Mouse (Mus musculus) frontal cortex, adult (tissue): ENCODE results near the gene Catsper3.

Source experiments
- ATAC-seq: cut with Nextera tagmentation; 2 replicates; pipeline ENCODE4 v1.9.2; 2017; ENCODE audit warnings: mild to moderate bottlenecking, moderate library complexity, mixed read lengths; ENCODE audit not compliant: low TSS enrichment

Catsper3 gene

DNA sequence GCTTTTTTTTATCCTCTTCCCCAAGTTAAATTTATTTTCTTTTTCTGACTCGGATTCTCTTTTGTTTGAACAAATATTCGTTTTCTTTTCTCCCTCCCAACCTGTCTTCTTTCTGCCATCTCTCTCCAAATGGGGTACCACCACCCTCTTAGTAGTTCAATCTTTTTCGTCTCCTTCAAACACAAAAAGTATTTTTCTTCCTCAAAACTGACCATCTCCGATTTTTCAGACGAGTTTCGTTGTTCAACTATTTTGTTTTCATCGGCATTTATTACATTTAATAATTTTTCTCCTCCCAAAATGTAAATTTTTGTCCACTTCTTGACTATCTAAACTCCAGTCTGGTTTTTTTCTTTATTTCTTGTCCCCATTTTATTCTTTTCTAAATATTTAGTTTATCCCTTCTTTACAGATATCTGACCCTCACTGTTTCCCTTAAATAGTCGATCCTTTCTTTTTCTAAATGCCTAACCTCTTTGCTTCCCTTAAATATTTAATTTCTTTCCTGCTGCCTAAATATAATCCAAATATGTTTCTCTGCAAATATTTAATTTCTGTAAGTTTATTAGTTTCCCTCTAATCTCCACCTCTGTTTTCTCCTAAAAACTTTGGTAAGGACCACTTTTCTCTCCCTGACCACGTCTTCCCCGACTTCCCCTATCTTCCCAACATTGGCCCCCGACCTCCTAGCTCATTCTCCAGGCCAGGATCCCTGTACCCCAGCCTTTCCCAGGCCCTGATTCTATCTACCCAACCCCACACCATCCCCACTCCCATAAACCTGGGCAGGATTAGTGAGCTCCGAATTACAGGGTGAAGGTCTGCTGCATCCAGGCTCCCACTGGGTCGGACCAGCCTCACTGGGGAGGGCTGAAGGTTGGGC lies 42.7 kb downstream of the Catsper3 start:
- ATAC-seq: no peak

DNA sequence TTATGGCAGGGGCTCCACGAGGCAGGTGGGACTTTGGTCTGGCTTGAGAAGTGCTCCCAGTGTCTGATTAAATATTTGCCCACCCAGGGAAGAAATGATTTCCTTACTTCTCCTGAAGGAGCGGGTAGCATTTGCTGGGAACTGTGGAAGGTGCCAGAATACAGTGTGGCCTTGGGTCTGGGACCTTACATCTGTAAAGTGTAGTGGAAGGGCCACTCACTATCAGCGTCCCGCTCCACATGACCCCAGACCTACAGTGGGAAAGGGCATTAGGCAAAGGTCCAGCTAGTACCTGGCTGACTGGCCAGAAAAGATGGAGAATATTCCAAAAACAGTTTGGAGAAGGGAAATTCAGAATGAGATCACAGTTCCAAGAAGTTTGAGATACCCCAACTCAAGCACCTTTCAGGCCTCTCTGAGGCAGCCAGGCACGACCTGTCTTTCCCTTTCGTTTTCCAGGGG lies 43.3 kb downstream of the Catsper3 start:
- no peak for ATAC-seq

DNA sequence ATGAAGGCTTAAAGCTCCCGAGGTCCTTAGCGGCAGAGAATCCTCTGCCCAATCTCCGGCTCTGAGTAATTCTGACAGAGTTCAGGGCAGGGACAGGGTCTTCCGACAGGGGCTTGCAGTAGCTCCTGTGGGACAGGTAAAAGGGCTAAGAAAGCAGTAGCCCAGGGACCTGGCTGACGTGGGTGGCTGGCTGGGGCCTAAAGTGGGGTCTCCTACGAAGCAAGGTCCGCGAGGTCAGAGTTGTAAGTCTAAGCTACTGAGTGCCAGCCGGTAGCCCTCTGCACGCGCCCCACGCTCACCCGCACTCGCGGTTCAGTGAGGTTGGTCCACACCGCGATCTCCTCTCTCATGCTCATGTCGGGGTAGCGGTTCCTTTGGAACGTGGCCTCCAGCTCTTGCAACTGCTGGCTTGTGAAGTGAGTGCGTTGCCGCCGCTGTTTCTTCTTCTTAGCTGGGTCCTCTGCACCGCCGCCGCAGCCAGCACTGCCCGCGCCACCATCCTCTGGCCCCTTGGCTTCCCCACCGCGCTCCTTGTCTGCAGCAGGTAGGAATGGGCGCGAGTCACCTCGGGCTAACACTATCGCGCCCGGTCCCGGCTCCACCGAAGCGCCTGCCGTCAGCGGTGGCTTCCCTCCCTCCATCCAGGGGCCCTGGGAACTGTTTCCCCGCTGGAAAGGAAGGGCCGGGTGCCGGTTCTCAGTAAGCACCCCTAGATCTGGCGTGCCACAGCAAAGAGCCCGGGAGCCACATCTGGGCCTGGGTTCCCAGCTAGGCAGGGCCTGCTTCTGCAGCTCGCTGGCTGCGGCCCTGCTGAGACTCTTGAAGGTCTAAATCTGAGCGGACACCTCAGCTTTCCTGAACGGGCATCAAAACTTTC lies 44.0 kb downstream of the Catsper3 start:
- no peak for ATAC-seq

DNA sequence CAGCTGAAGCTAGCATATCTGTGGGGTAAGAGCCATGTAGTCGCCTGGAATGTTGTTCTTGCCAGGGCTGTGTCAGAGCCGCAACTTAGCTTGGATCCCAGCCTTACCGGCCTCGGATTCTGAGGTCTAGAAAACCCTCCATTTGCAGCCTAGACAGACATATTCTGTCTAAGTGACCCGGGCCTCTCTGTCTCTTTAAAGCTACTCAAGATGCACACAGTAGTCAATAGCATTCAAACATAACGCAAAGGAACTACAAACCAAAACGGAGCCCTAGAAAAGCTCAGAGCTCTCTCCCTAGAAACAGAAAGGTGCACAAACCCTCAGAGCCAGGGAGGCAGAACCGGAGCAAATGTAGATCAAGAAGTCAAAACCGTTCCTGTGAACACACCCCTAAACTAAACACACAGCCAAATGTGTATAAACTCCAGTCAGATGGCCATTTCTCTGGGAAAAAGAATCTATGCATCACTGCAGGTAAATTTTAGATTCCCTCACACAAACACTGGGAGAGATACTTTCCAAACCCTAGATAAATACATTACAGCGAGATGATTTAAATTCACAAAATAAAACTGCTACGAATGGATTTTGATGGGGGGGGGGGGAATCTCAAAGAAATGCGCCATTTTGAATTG lies 44.8 kb downstream of the Catsper3 start:
- ATAC-seq: no peak

DNA sequence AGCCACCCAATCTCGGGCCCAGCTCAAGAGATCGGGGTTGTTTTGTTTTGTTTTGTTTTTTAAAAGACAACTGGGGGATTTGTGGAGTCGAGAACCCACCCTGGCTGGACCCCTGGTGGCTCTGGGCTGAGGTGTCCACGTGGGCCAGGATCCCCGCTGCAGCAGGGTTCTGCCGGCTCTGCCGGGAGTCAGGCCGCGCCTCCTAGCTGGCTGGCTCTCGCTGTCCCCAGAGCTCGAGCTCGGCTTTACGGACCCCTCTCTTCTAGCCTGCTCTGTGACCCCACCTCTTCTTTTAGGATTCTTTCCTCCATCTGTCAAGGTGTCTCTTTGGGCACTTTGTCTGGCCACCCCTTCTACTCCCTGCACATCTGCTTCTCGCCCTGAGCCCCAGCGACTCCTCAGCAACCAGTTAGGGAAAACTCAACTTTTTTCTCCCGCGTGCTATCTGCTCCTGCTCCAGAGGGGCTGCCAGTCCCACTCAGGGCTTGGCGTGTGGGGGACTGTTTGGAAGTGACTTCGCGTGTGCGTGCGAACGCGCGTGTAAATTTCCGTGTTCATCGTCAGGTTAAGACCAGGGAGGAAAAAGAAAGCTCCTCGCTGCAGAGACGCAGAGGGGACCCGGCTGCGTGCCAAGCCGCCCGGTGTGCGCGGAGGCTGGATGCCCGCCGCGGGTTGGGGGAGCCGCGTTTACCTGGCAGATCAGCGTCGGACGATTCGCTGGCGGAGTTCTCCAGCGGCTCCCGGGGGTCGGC lies 45.9 kb downstream of the Catsper3 start:
- no peak for ATAC-seq

DNA sequence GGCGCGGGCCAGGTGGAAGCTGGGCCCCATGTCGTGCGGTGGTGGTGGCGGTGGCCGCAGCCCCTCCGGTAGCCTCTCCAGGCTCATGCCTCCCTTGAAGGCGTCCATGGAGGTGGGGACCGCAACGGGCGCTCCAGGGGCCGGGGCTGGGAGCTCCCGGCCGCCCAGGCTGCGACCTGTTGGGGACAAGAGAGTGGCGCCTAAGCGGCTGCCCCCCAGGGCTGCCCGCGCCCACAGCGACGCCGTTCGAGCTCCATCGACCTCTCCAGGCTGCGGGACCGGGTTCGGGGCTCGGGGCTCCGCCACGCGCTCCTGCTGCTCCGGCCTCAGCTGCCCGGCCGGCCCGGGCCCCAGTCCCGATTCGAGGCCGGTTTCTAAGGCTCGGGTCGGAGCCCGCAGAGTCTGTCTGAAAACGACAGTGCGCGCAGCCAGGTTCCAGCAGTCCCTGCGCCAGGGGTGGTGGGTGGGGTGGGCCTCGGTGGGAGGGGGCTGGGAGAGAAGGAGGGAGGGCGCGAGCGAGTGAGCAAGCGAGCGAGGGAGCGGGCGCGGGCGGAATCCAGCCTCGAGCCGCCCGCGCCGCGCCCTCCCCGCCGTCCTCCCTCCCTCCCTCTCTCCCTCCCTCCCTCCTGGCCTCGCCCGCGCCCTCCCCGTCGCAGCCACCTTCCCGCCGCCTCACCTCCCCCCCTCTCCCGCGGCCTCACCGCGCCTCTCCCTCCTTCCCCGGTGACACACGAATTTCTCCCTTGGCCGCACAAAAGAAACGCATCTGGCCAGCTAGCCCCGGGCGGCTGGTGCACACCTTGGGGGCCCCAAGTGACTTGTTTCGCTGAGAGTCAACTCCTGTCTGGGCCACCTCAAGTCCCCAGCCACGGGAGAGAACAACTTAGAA lies 46.7 kb downstream of the Catsper3 start:
- ATAC-seq: no peak

DNA sequence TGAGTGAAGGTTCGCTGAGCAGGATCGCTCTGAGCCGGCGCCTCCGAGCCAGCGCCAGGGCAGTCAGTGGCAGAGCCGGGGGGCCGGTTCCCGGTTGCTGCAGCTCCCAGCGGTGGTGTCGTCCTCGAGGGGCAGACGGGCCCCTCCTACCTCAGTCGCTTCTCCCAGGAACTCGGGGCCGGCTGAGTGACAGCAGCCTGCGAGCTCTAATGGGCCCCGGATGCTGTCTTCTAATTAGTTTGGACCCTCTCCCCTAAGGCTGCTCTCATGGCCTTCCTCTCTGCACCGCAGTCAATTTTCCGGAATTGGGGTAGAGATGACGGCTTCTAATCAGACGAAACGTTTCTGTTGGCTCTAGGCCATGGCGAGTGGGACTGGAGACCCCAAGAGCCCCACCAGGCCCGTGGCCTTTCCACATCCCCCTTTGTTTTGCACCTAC lies 47.4 kb downstream of the Catsper3 start:
- no peak for ATAC-seq

DNA sequence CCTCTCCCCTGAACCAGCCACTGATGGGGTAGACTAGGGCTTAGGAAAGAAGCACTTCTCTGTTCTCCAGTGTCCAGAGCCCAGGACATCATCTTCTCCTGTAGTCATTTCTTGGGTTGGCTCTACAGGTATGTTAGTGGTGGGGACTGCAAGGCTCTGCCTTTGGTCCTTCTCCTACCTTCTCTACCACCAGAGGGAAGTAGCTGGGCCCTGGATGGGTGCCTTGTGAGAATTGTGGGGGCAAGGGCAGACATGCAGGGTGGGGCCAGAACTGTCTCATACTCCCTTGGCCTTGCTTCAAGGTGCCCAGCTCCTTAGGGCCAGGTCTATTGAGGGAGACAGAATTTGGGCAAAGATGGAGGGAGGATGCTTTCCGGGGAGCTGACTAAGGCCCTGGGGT lies 48.2 kb downstream of the Catsper3 start:
- ATAC-seq: no peak

DNA sequence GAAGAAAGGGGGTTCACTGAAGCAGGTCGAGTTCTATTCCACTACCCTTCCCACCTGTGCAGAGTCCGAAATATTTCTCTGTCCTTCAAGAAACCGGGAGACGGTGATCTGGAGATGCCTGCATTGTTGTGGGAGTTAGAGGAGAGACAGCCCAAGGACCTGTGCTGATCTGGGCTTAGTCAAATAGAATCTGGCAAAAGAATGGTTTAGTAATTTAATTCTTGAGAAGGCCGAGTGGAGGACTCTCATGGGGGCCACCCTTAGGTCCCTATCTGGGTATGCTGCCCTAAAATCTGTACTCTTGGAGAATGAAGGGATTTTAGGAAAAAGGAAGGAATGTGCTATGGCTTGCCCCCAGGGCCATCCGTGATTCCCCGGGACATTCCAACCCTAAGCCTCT lies 49.6 kb downstream of the Catsper3 start:
- ATAC-seq: no peak

DNA sequence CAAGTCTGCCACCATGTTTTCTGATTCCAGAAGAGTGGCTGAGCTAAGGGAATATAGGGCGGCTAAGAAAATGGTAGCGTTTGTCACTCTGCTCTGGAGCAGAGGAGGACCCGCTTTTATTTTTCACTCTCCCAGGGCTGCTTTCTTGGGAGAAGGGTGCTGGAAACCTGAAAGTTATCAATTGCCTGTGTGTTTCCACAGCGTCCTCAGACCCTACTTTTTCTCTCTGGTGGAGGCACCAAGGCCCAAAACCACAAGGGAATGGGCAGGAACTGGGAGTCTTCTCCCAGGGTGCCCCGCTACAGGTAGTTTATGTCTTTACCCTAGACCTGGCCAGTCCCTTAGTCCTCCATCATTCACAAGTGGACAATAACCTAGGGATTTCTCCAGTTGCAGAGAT lies 50.3 kb downstream of the Catsper3 start:
- no peak for ATAC-seq

DNA sequence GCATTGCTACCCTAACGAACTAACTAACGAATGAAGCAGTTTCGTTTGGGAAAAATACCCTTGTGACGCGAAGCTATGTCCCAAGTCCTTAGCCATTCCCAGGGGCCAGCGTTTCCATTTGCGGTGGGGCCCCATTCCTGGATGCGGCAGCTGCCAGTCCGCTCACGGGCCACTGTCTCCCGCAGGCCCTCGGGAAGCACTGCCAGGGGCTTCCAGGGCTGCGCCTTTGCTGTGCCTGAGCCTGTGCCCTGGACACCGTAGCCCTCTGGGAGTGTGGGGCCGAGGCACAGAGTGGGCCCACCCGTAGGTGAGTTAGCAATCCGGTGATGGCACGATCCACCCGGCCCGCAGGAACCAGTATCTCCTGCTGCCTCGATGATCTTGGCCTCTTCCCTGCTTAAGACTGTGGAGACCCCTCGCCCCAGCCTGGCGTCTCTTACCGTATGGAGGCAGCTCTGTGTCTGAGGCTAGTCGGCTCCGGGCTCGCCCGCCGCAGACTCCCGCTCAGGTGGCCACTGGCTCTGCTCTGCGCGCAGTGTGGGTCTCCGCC lies 51.3 kb downstream of the Catsper3 start:
- no peak for ATAC-seq

DNA sequence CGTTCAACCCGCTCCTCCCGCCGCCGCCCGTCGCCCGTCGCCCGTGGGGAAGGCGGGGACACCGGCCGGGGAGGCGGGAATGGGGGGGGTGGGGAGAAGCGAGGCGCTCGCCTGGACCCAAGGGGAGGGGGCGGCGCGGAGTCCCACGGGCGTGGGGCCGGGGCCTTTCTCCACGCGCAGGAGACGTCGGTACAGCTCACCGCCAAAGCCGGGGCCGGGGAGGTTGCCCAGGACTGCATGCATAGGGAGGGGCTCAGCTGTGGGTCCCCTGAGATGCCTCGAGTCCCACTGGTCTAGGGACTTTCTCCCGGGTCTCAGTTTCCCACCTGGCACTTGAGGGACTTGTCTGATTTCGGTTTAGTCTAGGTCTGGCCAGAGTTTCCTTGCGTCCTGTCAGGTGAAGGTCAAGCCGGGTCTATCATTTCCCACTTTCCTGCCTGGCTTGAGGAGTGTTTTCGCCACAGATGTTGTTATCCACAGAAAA lies 51.8 kb downstream of the Catsper3 start, which contains the start of gene Pitx1:
Pitx1 (minus strand) TSS at position 51 of the 484 bp plus-strand sequence.
- no peak for ATAC-seq

DNA sequence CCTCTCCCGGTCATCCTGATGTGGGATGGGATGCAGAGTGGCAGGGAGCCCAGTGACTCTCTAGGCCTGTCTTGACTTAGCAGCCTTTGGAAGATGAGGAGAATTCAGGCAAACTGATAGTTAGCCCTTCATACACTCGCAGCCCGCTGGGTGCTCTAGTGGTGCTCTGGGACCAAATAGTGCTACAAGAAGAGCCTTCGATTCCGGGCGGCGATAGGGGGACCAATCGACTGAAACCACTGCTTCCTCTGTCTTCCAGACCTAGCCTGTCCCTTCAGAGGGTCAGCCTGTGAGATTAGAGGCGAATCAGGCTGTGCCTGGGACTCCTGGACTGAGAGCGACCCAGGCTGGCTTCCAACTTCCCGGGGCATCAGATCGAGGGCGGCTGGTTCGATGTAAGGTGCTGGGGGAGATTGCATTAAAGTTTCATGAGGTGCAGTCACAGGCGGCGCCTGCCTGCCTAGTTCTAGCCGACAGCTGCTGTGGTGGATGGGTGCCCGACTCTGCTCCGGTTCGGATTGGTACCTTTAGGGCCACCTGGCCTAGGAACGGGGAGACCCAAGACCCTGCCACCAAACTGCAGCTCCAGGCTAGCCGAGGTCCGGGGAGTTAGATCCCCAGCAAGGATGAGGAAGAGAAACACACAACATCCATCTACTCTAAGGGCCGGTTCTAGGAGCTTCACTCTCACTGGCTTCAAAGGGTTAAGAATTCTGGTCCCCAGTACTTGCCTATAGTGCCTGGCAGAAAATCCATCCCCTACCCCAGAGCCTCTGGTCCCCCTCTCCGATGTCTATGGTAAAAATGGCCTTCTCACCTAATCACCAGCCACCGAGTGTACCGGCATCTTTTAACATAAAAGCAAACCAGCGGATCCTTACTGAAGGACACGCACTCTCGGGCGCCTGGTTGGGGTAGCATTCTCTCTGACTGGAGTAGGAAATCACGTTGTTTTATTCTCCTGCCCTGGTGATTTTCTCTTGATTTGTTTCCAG lies 52.7 kb downstream of the Catsper3 start:
- ATAC-seq: no peak

DNA sequence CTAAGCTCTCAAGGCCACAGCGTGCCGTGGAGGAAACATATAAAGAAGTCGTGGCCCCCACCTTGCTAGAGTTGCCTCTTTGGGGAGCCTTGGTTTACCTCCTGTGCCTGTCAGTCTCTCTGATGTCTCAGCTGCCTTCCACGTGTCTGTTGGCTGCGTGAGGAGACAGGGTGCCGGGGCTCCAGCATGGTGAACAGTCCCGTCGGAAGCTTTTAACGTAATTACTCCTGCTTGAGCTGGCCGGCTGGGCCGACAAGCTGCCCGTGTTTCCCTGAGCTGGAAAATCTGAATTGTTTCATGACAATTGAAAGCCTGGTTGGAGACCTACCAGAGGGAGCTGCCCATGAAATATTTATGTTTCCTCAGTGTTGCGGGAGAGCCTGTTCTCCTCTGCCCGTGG lies 55.9 kb downstream of the Catsper3 start:
- no peak for ATAC-seq

DNA sequence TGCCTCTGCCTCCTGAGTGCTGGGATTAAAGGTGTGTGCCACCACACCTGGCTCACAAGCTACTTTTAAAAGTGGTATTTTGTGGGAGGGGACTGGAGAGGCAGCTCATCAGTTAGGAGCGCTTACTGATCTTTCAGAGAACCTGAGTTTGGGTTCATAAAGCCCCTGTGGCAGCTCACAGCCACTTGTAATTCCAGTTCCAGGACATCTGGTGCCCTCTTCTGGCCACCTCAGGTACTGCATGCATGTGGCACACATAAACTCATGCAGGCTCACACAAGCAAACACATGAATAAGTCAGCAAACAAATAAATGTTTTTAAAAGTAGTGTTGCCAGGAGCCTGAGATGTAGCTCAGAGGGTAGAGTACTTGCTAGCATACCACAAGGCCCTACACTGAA lies 59.3 kb downstream of the Catsper3 start:
- no peak for ATAC-seq

DNA sequence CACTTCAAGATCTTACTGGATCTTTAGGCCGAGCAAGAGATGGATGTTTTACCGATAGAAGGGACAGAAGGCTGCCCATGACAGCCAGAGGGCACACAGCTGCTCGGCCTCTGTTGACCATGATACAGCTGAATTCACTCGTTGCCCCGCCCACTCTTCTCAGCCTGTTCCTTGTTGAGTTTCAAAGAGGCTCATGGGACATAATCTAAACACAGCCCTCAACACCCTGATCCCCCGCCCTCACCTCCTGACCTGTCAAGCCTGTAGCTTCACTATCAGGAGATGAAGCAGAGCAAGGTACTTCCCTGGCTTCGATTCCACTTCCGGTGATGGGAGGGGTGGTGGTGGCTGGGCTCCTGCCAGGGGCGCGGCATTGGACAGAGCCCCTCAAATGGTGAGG lies 63.4 kb downstream of the Catsper3 start:
- no peak for ATAC-seq

DNA sequence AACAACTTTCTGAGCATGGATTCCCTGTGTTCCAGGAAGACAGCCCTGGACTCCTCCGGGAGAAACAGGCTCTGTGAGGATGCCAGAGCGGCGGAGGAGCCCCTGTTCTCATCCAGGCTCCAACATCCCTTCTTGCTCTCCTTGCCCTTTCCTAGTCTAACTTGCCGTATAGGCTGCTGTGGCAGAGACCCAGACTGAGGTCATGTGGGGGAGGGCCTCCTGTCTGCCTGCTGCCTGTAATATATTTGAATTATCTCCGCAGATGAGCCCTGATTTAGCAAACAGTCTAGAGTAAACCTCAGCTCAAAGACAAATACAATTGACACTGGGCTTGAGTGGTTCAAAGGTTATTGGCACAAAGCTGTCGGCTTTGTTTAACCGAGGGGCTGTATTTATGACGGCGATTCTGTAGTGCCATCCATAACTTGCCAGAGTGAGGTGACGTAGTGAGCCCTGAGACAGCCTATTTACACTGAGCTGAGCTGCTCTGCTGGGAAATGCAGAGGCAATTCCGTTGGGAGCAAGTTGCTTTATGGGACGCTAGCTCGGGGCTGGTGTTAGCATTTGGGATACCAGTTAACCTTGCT lies 64.3 kb downstream of the Catsper3 start:
- ATAC-seq: no peak

DNA sequence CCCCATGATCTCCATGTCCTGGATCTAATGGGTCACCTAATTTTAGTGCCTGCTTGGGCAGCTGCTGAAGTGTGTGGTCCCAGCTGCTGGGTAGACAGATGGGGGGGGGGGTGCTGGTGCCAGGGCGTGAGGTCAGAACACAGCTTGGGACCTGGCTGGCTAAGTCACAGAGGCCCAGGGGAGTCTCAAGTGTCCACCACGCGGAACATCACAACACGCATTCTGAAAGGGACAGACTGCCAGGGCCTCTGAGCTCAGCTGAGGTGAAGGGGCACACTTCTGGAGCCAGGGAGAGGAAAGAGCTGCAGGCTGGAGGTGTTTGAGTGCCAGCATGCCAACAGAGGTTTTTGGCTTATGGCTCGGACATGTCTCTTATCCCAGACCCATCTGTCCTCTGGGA lies 66.4 kb downstream of the Catsper3 start:
- ATAC-seq: no peak
